Mouse (Mus musculus): ENCODE data around the gene Tepsin. TPM values are rescaled to one million over a fixed set of nuclear protein-coding genes. Genes with fewer than 3 reads are reported as not detected.

The Tepsin gene
- total RNA-seq (2015): 8.3 and 10.3 TPM in 2 replicates
- 8.3 and 8.8 TPM in 2 replicates for total RNA-seq (2017)

- ATAC-seq (replicated peaks; ENCODE audit: poor library complexity): peak; percentile 93
Measured at GRCm38 (mm10) chr11:120098588-120099511, at the start of gene Tepsin, which contains the start of gene Ndufaf8. Gene Tepsin, minus strand, starts transcription at chr11:120098731. Gene Ndufaf8, plus strand, starts transcription at chr11:120098928.

GRCm38 (mm10) chr11:120143708-120144497, 45.4 kb upstream of the Tepsin start:
- no peak for ATAC-seq (replicated peaks; ENCODE audit: poor library complexity)

GRCm38 (mm10) chr11:120142601-120143051, 44.1 kb upstream of the Tepsin start:
- ATAC-seq (replicated peaks; ENCODE audit: poor library complexity): peak; percentile 81

- no peak for ATAC-seq (replicated peaks; ENCODE audit: poor library complexity)
Measured at GRCm38 (mm10) chr11:120140255-120140654, 41.7 kb upstream of the Tepsin start.

GRCm38 (mm10) chr11:120139309-120139731, 40.8 kb upstream of the Tepsin start:
- 0 out of 2 replicates have a peak, but pooled peaks have one; percentile 10 for ATAC-seq (replicated peaks; ENCODE audit: poor library complexity)

- no peak for ATAC-seq (replicated peaks; ENCODE audit: poor library complexity)
Measured at GRCm38 (mm10) chr11:120137625-120138004, 39.1 kb upstream of the Tepsin start.

GRCm38 (mm10) chr11:120136796-120137624, 38.5 kb upstream of the Tepsin start:
- peak; percentile 89 for ATAC-seq (replicated peaks; ENCODE audit: poor library complexity)

- no peak for ATAC-seq (replicated peaks; ENCODE audit: poor library complexity)
Measured at GRCm38 (mm10) chr11:120136195-120136594, 37.7 kb upstream of the Tepsin start.

- no peak for ATAC-seq (replicated peaks; ENCODE audit: poor library complexity)
Measured at GRCm38 (mm10) chr11:120134847-120135530, 36.5 kb upstream of the Tepsin start.

GRCm38 (mm10) chr11:120134148-120134547, 35.6 kb upstream of the Tepsin start:
- ATAC-seq (replicated peaks; ENCODE audit: poor library complexity): no peak

DNA sequence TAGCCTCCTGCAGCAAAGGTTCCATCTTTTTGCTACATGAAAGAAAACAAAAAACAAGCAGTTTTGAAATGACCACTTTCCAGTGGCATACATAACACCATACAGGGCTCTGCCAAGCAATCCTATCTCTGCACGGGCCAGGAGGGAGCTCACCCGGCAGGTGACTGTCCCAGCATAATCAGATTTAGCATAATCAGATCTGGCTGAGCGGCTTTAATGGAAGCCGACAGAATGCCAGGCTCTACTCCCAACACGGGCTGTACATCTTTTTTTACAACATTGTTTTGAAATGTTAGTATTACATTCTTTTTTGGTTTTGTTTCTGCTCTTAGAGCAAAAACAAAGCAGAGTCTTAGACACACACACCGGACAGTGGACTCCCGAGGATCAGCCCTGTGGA, 30.8 kb upstream of the Tepsin start:
- ATAC-seq (replicated peaks; ENCODE audit: poor library complexity): no peak

GRCm38 (mm10) chr11:120126845-120127244, 28.3 kb upstream of the Tepsin start:
- ATAC-seq (replicated peaks; ENCODE audit: poor library complexity): peak; percentile 65

DNA sequence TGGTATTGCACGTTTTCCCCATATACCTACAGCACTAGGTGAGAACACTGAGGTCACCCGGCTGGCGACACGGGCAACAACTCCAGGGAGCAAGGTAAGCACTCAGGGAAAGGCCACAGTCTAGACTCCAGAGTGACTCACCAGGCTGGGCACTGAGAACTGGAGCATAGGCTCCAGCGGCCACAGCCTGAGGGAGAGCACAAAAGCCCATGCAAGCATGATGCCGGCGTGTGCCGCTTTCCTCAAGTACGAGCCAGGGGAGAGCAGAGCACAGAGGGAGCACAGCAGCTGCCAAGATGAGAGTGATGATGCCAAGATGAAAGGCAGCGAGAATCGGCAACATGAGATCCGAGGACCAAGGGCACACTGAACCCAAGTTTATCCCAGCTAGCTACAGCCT, 23.6 kb upstream of the Tepsin start:
- ATAC-seq (replicated peaks; ENCODE audit: poor library complexity): no peak

DNA sequence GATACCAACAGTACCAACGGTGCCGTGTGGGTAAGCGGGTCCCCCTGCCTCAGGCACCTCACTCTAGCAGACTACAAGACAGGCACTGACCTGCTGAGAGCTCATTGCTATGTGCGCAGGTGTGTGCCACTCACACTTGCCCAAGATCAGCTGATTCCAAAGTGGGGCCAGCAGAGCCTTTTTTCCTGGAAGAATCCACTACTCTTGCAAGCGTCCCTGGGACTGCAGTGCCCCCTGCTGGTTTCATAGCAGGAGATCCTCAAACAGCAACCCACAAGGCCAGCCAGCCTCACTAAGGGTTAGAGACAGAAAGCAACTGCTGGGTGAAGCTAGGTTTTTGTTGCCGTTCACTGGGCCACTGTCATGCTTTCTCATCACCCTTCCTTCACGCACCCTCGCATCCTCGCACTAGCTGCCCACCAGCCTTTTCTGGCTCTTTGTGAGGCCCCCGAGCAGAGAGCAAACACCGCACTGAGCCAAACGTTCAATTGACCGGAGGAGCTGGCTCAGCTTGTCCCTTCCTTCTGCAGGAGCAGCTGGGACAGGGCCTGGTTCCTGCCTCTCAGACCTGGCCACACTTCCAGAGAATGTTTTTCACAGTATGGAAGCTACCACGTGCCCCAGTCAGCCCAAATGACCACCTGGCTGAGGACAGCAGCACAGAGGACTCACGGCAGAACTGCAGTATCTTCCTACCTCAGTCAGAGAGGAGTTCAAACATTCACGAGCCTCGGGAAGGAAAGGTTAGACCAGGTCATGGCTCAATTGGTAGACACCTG, 22.3 kb upstream of the Tepsin start:
- ATAC-seq (replicated peaks; ENCODE audit: poor library complexity): peak; percentile 58

DNA sequence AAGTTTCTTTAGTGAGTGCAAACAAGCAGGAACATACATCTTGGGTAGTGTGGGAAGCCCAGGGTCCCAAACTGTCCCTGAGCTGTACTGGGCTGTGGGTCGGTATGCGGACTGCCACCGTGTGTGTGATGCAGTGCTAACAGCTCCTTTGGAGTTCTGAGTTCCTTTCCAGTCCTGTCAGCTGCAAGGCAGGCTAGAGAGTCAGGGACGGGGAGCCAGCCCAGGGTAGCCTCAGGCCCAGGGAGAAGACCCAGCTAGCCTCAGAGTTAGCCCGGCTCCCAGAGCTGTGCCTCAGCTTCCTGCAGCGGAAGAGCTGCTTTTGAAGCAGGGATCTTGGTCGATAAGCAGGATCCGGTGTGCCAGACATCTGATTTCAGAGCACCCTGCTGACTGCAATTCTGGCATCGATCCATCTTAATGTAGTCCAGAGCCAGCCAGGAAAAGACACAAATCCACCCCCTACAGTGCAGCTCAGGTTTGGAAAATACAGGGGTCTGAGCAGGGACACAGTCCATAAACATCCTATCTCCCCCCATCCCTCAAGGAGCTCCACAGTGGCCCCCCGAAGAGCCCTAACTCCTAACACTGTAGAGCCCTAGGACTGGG, 21.5 kb upstream of the Tepsin start:
- no peak for ATAC-seq (replicated peaks; ENCODE audit: poor library complexity)

DNA sequence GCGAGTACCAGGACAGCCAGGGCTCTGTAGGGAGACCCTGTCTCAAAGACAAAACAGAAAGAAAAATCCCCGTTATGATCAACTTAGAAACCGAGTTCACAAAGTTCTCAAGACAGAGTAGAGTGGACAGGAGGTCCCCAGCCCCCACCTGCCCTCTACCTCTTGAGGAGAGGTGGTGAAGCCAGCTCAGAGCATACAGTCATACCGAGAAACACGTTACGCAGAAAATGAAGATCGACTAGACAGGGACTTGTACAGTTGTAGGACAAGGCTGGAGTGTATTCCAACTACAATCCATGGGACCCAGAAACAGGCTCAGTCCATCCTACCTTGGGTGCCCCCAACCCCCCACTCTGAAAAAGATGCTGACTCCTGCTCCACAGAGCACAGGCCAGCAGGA, 20.6 kb upstream of the Tepsin start:
- ATAC-seq (replicated peaks; ENCODE audit: poor library complexity): no peak

DNA sequence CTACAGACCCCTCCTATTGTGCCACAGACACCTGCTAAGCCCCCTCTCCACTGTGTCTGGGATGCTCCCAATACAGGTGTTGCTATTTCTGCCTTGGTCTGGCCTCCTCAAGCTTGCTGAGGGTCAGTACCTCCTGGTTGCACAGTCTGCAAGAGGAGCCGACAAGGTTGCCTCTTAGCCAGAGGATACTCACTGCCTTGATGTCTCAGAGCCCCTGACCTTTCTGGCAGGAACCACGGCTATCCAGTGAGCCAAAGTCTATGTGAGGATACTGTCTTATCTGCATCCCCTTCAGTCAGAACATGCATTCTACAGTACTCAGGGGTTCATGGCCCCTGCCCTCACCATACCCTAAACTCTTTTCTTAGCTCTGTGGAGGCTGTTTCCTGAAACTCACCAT, 19.1 kb upstream of the Tepsin start:
- no peak for ATAC-seq (replicated peaks; ENCODE audit: poor library complexity)

DNA sequence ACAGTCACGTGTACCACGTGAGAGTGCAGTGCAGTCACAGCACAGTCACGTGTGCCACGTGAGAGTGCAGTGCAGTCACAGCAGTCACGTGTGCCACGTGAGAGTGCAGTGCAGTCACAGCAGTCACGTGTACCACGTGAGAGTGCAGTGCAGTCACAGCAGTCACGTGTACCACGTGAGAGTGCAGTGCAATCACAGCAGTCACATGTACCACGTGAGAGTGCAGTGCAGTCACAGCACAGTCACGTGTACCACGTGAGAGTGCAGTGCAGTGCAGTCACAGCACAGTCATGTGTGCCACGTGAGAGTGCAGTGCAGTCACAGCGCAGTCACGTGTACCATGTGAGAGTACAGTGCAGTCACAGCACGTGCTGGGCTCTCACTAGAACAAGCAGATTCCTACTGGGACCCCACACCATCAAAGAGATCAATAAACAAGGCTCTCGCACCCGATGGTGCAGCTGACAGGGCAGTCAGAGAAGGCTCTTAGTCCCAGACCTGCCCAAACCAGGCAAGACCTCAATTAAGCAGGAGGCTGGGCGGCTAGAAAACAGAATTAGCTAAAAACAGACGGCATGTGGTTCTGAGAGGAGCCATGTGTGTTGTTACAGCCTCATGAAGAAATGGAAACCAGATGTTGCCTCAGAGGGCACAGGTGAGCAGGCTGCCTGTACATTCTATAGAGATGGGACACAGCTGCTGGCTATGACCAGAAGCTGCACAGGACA, 16.1 kb upstream of the Tepsin start:
- no peak for ATAC-seq (replicated peaks; ENCODE audit: poor library complexity)
